Mouse (Mus musculus) liver, embryonic 16.5 days (tissue): ENCODE measurements at regions not wholly inside any gene's neighbourhood (a gene's known extent, or its start where the extent isn't known, plus 50 kb on each side); places are given as distances from the start of the nearest gene placed in this dataset.
"Not testable (repeated sequence)": the region's sequence is repeated elsewhere in the genome, so short reads cannot be mapped to it uniquely, and the experiment has no call there.

Experiments
- ATAC-seq: fragments of 200-750 bp; cut with Nextera tagmentation; 2 replicates; pipeline ENCODE4 v1.8.0; 2017; ENCODE audit warnings: low read depth, mild to moderate bottlenecking, moderate number of reproducible peaks, moderate library complexity
- H3K27ac ChIP-seq: fragments of 300-500 bp; sonication (generic); 2 replicates; pipeline ENCODE4 v1.5.1; 2014; ENCODE audit warnings: mild to moderate bottlenecking, low read length
- H3K27me3 ChIP-seq: fragments of 300-500 bp; sonication (generic); 2 replicates; pipeline ENCODE4 v1.6.1; 2014; ENCODE audit warnings: low read depth, low read length, mixed read lengths; ENCODE audit not compliant: control insufficient read depth, insufficient read depth
- H3K36me3 ChIP-seq: fragments of 300-500 bp; sonication (generic); 2 replicates; pipeline ENCODE4 v1.6.1; 2014; ENCODE audit warnings: mild to moderate bottlenecking; ENCODE audit not compliant: control insufficient read depth, insufficient read depth
- H3K4me1 ChIP-seq: fragments of 300-500 bp; sonication (generic); 2 replicates; pipeline ENCODE4 v1.6.1; 2014; ENCODE audit warnings: low read depth, low read length, mixed read lengths; ENCODE audit not compliant: control insufficient read depth
- H3K4me2 ChIP-seq: fragments of 300-500 bp; sonication (generic); 2 replicates; pipeline ENCODE4 v1.6.1; 2014; ENCODE audit warnings: low read depth, low read length, mixed read lengths
- H3K4me3 ChIP-seq: fragments of 300-500 bp; sonication (generic); 2 replicates; pipeline ENCODE4 v1.5.1; 2014; ENCODE audit warnings: low read depth, mild to moderate bottlenecking, low read length
- H3K9ac ChIP-seq: fragments of 300-500 bp; sonication (generic); 2 replicates; pipeline ENCODE4 v1.6.1; 2014; ENCODE audit warnings: low read depth, low read length
- H3K9me3 ChIP-seq: fragments of 300-500 bp; sonication (generic); replicated peaks from 2 replicates; pipeline ENCODE4 v1.6.1; 2016; ENCODE audit warnings: low read length; ENCODE audit not compliant: control insufficient read depth
- whole genome bisulfite sequencing: fragments of 180-500 bp; shearing (Covaris S2); extraction: QIAGEN DNeasy Blood & Tissue Kit; methylation state at CpG from one replicate; pipeline ENCODE4 v1.1.7; 2014; ENCODE audit not compliant: insufficient replicate concordance; 5-methylcytosine and 5-hydroxymethylcytosine counted together

DNA sequence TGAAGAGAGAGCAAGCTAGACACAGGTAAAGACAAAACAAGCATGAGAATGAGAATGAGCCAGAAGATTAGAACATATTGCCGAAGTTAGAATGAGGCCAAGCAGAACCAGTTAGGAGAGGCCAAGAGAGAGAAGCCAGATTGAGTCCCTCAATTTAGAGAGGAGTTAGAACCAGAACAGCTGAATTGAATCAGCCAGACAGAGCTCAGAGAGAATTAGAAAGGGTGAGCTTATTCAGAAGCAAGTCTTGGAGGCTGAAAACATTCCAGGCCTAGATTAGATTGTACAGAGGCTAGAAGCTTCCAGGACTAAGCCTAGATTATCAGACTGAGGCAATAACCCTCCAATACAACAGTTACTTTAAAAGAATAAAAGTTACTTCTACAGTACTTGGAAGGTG is 256.1 kb downstream of the Lpin1 start:
- Histone ChIP-seq H3K4me2 (no peak overlapping the region), H3K9me3 (no peaks in the 10 kb centered on the region), H3K4me3 (no peak overlapping the region), H3K9ac (no peak overlapping the region), H3K4me1 (no peaks in the 10 kb centered on the region), H3K36me3 (no peaks in the 10 kb centered on the region), H3K27ac (no peak overlapping the region), H3K27me3 (no peaks in the 10 kb centered on the region)
- WGBS: 61% methylated on average over 1 of the region's 1 CpGs
- no peak for ATAC-seq

DNA sequence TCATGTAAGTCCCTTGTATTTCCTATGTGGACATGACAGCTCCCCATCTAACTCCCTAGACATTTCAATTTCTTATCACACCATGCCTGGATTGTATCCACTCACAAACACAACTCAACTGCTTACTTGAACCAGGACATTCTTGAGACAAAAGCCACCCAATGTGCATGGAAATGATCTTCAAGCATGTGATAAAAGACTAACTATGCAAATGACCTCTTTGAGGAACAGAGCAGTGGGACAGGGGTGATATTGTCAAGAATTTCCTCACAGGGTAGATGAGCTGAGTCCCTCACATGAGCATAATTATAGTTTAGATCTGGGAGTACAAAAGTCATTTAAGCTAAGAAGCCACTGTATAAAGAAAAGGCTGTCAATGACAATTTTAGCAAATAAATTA is 259.0 kb downstream of the Lpin1 start:
- H3K36me3 ChIP-seq: no peaks in the 10 kb centered on the region
- H3K4me3 ChIP-seq: no peak overlapping the region
- H3K27ac ChIP-seq: no peak overlapping the region
- ATAC-seq: no peak
- H3K27me3 ChIP-seq: no peaks in the 10 kb centered on the region
- H3K9me3 ChIP-seq: no peaks in the 10 kb centered on the region
- H3K9ac ChIP-seq: no peak overlapping the region
- no peak overlapping the region for H3K4me2 ChIP-seq
- H3K4me1 ChIP-seq: no peaks in the 10 kb centered on the region

DNA sequence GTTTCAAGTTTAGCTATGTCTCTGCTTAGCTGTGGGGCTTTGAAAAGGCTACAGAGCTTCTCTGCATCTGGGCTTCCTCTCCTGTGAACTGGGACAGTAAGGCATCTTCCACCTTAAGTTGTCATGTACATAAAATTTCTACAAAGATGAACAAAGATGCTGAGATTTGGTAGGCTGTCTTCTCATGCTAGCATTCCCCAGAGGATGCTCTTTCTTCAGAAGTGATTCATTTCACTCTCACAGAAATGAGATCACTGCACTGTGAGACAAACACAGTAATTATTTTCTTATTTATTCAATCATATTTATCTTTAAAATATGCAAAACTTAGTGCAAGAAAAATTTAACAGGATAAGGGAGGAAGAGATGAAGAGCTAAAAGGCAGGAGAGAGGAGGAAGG is 261.5 kb downstream of the Lpin1 start:
- no peaks in the 10 kb centered on the region for H3K9me3 ChIP-seq
- H3K36me3 ChIP-seq: no peaks in the 10 kb centered on the region
- H3K4me2 ChIP-seq: no peak overlapping the region
- no peak for ATAC-seq
- no peak overlapping the region for H3K4me3 ChIP-seq
- no peaks in the 10 kb centered on the region for H3K4me1 ChIP-seq
- H3K27me3 ChIP-seq: no peaks in the 10 kb centered on the region
- no peak overlapping the region for H3K27ac ChIP-seq
- H3K9ac ChIP-seq: no peak overlapping the region

DNA sequence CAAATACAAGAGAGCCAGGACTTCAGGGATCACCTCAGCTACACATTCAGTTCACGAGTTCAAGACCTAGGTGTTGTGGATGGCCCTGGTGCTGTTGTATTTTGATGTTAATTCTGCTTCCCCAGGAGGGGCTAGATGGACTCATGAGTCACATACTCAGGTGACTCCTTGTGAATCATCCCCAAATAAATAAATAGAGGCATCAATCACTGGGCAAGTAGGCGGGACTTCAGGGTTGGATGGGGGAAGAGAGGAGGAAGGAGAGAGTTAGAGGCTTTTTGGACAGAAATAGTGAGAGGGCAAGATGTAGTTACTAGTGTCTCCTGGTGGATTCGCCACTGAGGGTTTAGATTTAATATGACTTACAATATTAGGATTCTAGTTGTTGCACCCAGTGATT is 266.7 kb downstream of the Lpin1 start:
- no peak for ATAC-seq
- WGBS: 43% methylated on average over 3 of the region's 3 CpGs

DNA sequence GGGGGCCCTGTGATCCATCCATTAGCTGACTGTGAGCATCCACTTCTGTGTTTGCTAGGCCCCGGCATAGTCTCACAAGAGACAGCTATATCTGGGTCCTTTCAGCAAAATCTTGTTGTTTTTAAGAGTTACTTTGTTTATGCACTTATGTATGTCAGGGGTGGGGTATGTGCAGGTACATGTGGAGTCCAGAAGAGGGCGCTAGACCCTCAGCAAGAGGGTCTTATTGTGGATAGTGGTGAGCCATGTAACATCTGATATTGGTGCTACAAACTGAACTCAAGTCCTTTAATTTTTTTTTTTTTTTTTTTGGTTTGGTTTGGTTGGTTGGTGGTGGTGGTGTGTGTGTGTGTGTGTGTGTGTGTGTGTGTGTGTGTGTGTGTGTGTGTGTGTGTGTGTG is 268.7 kb downstream of the Lpin1 start:
- not testable (repeated sequence) for H3K4me2 ChIP-seq, H3K36me3 ChIP-seq, H3K9ac ChIP-seq, H3K4me3 ChIP-seq, H3K27ac ChIP-seq, H3K27me3 ChIP-seq, ATAC-seq, H3K4me1 ChIP-seq, H3K9me3 ChIP-seq
- 47% methylated on average over 2 of the region's 2 CpGs for WGBS

More for the DNA sequence above, 266.7 kb downstream of the Lpin1 start:
- Histone ChIP-seq H3K4me3 (no peak overlapping the region), H3K4me2 (no peak overlapping the region), H3K36me3 (no peaks in the 10 kb centered on the region), H3K27me3 (no peaks in the 10 kb centered on the region), H3K27ac (no peak overlapping the region), H3K9me3 (no peaks in the 10 kb centered on the region), H3K9ac (no peak overlapping the region), H3K4me1 (no peaks in the 10 kb centered on the region)

DNA sequence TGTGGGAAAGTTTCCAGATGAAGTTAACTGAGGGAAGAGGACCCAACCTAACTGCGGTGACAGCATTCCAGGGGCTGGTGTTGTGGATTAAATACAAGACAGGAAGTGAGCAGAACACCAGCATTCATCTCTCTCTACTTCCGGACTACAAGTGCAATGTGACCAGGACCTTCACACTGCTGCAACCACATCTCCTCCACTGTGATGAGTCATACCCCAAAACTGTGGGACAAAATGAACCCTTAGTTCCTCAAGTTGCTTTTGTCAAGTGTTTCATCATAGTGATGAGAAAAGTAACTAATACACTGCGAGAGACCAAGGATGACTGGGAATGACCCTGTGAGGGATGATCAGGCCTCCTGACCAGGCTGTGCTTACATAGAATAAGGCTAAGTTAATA is 279.3 kb downstream of the Lpin1 start:
- H3K4me1 ChIP-seq: no peaks in the 10 kb centered on the region
- no peak overlapping the region for H3K27ac ChIP-seq
- no peak overlapping the region for H3K9ac ChIP-seq
- H3K4me3 ChIP-seq: no peak overlapping the region
- H3K27me3 ChIP-seq: no peaks in the 10 kb centered on the region
- H3K9me3 ChIP-seq: no peaks in the 10 kb centered on the region
- no peaks in the 10 kb centered on the region for H3K36me3 ChIP-seq
- ATAC-seq: no peak
- 58% methylated on average over 3 of the region's 3 CpGs for WGBS
- no peak overlapping the region for H3K4me2 ChIP-seq

GRCm38 (mm10) chr12:16329129-16329528 is 281.6 kb downstream of the Lpin1 start:
- Histone ChIP-seq H3K27ac (no peak overlapping the region), H3K9ac (no peak overlapping the region), H3K27me3 (no peaks in the 10 kb centered on the region), H3K9me3 (no peaks in the 10 kb centered on the region), H3K4me1 (no peaks in the 10 kb centered on the region), H3K4me2 (no peak overlapping the region), H3K36me3 (no peaks in the 10 kb centered on the region), H3K4me3 (no peak overlapping the region)
- no peak for ATAC-seq
- 60% methylated on average over 2 of the region's 2 CpGs for WGBS

GRCm38 (mm10) chr12:16320536-16321402 is 290.0 kb downstream of the Lpin1 start:
- WGBS: 61% methylated on average over 9 of the region's 9 CpGs
- no peak overlapping the region for H3K27ac ChIP-seq
- ATAC-seq: no peak

GRCm38 (mm10) chr12:16308101-16308500 is 302.7 kb downstream of the Lpin1 start:
- ATAC-seq: no peak
- Histone ChIP-seq H3K9me3 (no peaks in the 10 kb centered on the region), H3K4me2 (no peak overlapping the region), H3K9ac (no peak overlapping the region), H3K4me1 (no peaks in the 10 kb centered on the region), H3K27me3 (no peaks in the 10 kb centered on the region), H3K36me3 (no peaks in the 10 kb centered on the region), H3K27ac (no peak overlapping the region), H3K4me3 (no peak overlapping the region)
- 50% methylated on average over 3 of the region's 3 CpGs for WGBS

More at GRCm38 (mm10) chr12:16320536-16321402, 290.0 kb downstream of the Lpin1 start:
- Histone ChIP-seq H3K4me2 (no peak overlapping the region), H3K4me3 (no peak overlapping the region), H3K9ac (no peak overlapping the region), H3K36me3 (no peaks in the 10 kb centered on the region), H3K9me3 (no peaks in the 10 kb centered on the region), H3K27me3 (no peaks in the 10 kb centered on the region), H3K4me1 (no peaks in the 10 kb centered on the region)
